Mouse (Mus musculus) heart, embryonic 13.5 days (tissue): ENCODE results near the gene Slc47a2. TPM values are rescaled to one million over a fixed set of nuclear protein-coding genes. Genes with fewer than 3 reads are reported as not detected.
A peak's percentile ranks its signal among the peaks of the same experiment; 100 is the strongest.

Experiments
- ATAC-seq: fragments of 200-750 bp; cut with Nextera tagmentation; 2 replicates; pipeline ENCODE4 v1.8.0; 2017; ENCODE audit warnings: moderate TSS enrichment; ENCODE audit not compliant: insufficient number of reproducible peaks, low FRiP score, low TSS enrichment; ENCODE audit errors: extremely low read depth
- H3K27ac ChIP-seq: fragments of 300-500 bp; sonication (generic); replicated peaks from 2 replicates; pipeline ENCODE4 v1.5.1; 2015; ENCODE audit warnings: moderate library complexity, mild to moderate bottlenecking, inconsistent platforms
- H3K27me3 ChIP-seq: fragments of 300-500 bp; sonication (generic); replicated peaks from 2 replicates; pipeline ENCODE4 v1.6.1; 2015; ENCODE audit warnings: mild to moderate bottlenecking, inconsistent platforms
- H3K36me3 ChIP-seq: fragments of 300-500 bp; sonication (generic); 2 replicates; pipeline ENCODE4 v1.6.1; 2015; ENCODE audit warnings: mild to moderate bottlenecking, inconsistent platforms
- H3K4me1 ChIP-seq: fragments of 300-500 bp; sonication (generic); 2 replicates; pipeline ENCODE4 v1.6.1; 2015; ENCODE audit warnings: inconsistent platforms
- H3K4me2 ChIP-seq: fragments of 300-500 bp; sonication (generic); 2 replicates; pipeline ENCODE4 v1.6.1; 2015; ENCODE audit warnings: inconsistent platforms, mild to moderate bottlenecking, moderate library complexity
- H3K4me3 ChIP-seq: fragments of 300-500 bp; sonication (generic); 2 replicates; pipeline ENCODE4 v1.5.1; 2015; ENCODE audit warnings: moderate library complexity, mild to moderate bottlenecking, inconsistent platforms
- H3K9ac ChIP-seq: fragments of 300-500 bp; sonication (generic); 2 replicates; pipeline ENCODE4 v1.6.1; 2015; ENCODE audit warnings: inconsistent platforms, mild to moderate bottlenecking, moderate library complexity
- H3K9me3 ChIP-seq: fragments of 300-500 bp; sonication (generic); 2 replicates; pipeline ENCODE4 v1.6.1; 2016; ENCODE audit warnings: inconsistent platforms
- WGBS: fragments of 180-500 bp; shearing (Covaris S2); methylation state at CpG from one replicate; pipeline ENCODE4 v1.1.7; 2015; ENCODE audit warnings: mixed read lengths; 5-methylcytosine and 5-hydroxymethylcytosine counted together
- polyA plus RNA-seq: library from polyadenylated mRNA; unstranded; fragments of >200 nt; fragmentation: Nextera tagmentation; extraction: Ambion mirVana; gene quantifications from 2 replicates; pipeline ENCODE4 v1.2.1, GENCODE M21; 2015

Slc47a2 gene
- polyA plus RNA-seq, 1 experiment from 2014 or later: not detected

DNA sequence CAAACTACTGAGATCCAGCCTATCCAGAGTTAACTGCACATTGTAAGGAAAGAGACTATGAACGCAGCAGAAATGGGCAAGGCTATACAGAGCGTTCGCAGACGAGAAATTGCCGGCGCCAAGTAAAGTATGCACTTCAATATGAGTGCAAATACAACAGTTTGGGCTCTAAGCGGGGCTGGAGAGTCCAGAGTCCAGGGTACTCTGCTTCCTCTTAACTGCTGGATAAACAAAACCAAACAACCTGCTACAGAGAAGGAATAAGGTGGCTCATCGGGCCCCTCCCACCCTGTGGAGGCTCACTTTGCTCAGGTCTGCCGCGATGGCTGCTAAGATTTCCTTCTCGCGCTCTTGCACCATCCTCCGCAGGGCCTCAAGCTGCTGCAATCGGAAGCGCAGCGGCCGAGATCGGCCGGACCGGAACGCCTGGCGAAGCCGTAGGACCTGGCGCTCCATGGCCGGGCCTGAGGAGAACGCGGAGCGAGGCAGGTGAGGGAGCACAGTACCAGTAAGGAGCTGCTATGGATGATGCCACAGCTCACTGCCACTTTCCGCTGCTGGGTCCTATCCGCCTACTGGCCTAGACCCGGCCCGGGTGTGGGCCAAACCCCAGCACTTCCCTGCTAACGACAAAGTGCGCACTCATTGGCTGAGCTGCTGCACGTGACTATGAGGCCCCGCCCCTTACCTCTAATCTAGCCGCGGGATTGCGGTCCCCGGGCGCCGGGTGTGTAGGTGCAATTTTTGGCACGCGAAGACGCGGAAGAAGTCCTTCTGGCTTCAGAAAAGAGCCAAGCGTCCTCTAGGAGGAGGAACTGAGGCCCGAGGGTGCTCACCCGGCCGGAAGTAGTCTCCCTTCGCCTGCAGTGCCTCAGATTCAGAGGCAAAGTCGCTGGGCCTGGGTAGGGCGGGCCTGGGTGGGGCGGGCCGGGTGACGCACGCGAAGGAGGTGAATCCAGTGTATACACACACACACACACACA lies 75.8 kb downstream of the Slc47a2 start, which contains the start of gene Aldh3a2:
Aldh3a2 (minus strand) TSS at position 914 of the 983 bp plus-strand sequence.
- Histone ChIP-seq H3K27me3 (no peaks in the 10 kb centered on the region), H3K4me1 (peaks cover 11% of the 10 kb centered on the region), H3K9me3 (no peaks in the 10 kb centered on the region), H3K27ac (peak within 1 kb of the TSS; percentile 90), H3K4me2 (peak within 1 kb of the TSS; percentile 75), H3K4me3 (peak within 1 kb of the TSS; percentile 66), H3K9ac (peak within 1 kb of the TSS; percentile 89), H3K36me3 (peaks cover 32% of the 10 kb centered on the region)
- under 1% methylated on average over 57 of the region's 58 CpGs for WGBS
- ATAC-seq: peak; percentile 97

DNA sequence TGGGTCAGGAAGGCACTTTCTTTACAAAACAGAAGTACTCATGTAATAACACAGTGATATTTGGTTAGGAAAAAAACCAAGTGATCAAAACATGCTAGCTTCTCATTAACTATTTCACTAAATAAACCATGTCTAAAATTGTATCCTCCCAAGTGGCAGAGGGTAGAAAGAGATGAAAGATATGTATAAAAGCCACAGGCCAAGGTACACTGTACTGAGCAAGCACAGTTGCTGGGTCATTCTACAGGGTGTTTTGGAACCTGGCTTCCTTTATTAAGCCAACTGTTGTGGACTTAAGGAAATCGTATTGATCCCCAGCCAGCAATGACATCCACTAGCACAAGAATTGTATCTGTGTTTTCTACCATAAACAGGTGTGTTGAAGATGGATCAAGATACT lies 78.8 kb downstream of the Slc47a2 start:
- Histone ChIP-seq H3K4me2 (no peak overlapping the region), H3K4me1 (peaks cover 11% of the 10 kb centered on the region), H3K27ac (no peak overlapping the region), H3K27me3 (no peaks in the 10 kb centered on the region), H3K9me3 (peaks cover 6% of the 10 kb centered on the region; the same call in 1 of the 2 replicates), H3K9ac (no peak overlapping the region), H3K36me3 (peaks cover 56% of the 10 kb centered on the region), H3K4me3 (no peak overlapping the region)
- WGBS: 85% methylated on average over 1 of the region's 1 CpGs
- ATAC-seq: no peak

DNA sequence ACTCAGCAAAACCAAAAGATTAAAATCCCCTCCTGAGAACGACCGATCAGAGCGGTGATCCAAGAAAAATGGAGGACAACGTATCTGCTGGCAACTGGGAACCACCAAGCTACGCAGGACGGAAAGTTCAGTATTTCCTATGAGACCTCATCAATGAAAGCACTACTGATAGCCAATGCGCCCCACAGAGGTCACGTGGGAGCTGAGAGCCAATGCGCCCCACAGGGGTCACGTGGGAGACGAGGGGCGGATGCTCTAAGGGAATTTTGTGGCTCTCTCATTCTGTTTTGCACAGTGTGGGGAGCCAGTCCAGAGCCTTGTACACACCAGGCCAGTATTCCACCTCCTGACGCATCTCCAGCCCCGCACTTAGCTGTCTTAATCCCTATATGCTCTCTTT lies 80.1 kb downstream of the Slc47a2 start:
- H3K9me3 ChIP-seq: peaks cover 6% of the 10 kb centered on the region; the same call in 1 of the 2 replicates
- no peak overlapping the region for H3K4me2 ChIP-seq
- no peaks in the 10 kb centered on the region for H3K27me3 ChIP-seq
- H3K4me1 ChIP-seq: peaks cover 14% of the 10 kb centered on the region
- H3K27ac ChIP-seq: no peak overlapping the region
- H3K9ac ChIP-seq: no peak overlapping the region
- peaks cover 70% of the 10 kb centered on the region for H3K36me3 ChIP-seq
- 93% methylated on average over 14 of the region's 14 CpGs for WGBS
- H3K4me3 ChIP-seq: no peak overlapping the region
- ATAC-seq: no peak

DNA sequence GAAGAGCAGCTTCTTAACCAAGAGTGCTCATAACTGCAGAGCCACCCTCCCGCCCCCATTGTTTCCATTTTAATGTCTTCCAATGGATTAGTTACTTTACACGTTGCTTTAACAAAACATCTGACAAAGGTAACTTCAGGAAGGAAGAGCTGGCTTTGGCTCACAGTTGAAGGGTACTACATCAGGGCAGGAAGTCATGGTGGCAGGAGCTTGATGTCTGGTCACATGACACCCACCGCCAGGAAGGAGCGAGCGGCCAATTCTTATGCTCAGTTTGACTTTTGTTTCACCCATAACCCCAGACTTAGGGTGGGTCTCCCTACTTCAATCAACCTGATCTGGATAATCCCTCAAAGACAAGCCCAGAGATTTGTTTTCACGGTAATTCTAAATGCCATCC lies 83.6 kb downstream of the Slc47a2 start:
- peaks cover 91% of the 10 kb centered on the region for H3K36me3 ChIP-seq

DNA sequence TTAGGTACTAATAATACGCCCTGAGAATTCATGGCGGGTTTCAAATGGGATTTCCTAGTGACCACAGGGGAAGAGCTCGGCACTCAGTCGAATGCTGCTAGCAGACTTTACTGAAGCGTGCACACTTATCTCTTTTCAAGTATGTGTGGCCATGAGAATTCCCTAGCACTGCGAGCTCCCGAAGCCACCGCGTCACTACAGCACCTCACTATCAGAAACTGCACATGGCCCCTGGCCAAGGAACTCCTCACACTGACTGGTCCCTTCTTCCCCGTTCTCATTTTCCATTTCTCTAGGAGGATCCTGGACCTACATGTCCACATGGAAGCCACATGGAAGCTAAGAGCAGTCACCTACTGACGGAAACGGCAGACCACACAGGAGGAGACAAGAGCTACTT lies 89.9 kb downstream of the Slc47a2 start:
- no peak for ATAC-seq

More for the DNA sequence above, 83.6 kb downstream of the Slc47a2 start:
- no peak overlapping the region for H3K9ac ChIP-seq
- peaks cover 6% of the 10 kb centered on the region; the same call in 1 of the 2 replicates for H3K9me3 ChIP-seq
- no peak overlapping the region for H3K4me2 ChIP-seq
- WGBS: 89% methylated on average over 6 of the region's 6 CpGs
- no peak overlapping the region for H3K27ac ChIP-seq
- ATAC-seq: no peak
- H3K27me3 ChIP-seq: no peaks in the 10 kb centered on the region
- H3K4me1 ChIP-seq: peaks cover 9% of the 10 kb centered on the region
- no peak overlapping the region for H3K4me3 ChIP-seq

DNA sequence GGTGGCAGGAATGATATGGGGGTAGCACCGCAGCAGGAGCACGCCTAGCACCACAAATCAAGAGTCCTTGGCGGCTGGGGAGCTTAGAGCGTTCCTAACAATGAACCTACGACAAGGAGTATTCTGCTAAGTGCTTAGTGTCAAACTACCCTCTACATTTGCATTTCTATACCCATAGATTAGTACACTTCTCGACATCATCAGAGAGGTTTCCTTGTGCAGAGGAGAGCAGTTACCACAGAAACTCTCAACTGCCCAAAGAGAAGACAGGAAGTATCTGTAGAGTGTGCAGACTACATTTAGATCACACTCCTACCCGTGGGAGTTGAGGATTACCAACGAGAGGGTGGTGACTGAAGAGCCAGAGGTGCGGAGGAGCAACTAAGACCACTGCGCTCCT lies 90.9 kb downstream of the Slc47a2 start:
- Histone ChIP-seq H3K9me3 (no peaks in the 10 kb centered on the region), H3K27ac (no peak overlapping the region), H3K4me2 (no peak overlapping the region), H3K36me3 (peaks cover 82% of the 10 kb centered on the region), H3K4me1 (peaks cover 18% of the 10 kb centered on the region), H3K9ac (no peak overlapping the region), H3K4me3 (no peak overlapping the region), H3K27me3 (no peaks in the 10 kb centered on the region)
- ATAC-seq: no peak
- WGBS: 71% methylated on average over 10 of the region's 10 CpGs

More for the DNA sequence above, 89.9 kb downstream of the Slc47a2 start:
- H3K27me3 ChIP-seq: no peaks in the 10 kb centered on the region
- H3K4me2 ChIP-seq: peak overlapping the region; percentile 43
- H3K9ac ChIP-seq: no peak overlapping the region
- peaks cover 85% of the 10 kb centered on the region for H3K36me3 ChIP-seq
- WGBS: 34% methylated on average over 12 of the region's 12 CpGs
- H3K27ac ChIP-seq: peak overlapping the region; percentile 33; the same call in 1 of the 2 replicates
- H3K4me3 ChIP-seq: no peak overlapping the region
- no peaks in the 10 kb centered on the region for H3K9me3 ChIP-seq
- peaks cover 25% of the 10 kb centered on the region for H3K4me1 ChIP-seq

Other genes starting within 250 kb of the Slc47a2 start
- gene Tnfrsf13b, start 216.1 kb downstream of the Slc47a2 start, polyA plus RNA-seq: 1.6 and 2.4 TPM in 2 replicates
- 69.9 and 76.1 TPM in 2 replicates for gene Usp22, start 167.8 kb downstream of the Slc47a2 start, polyA plus RNA-seq
- gene Aldh3a1, start 135.3 kb downstream of the Slc47a2 start, polyA plus RNA-seq: 0.08 and 0.17 TPM in 2 replicates
- gene Aldh3a2, start 75.4 kb downstream of the Slc47a2 start, polyA plus RNA-seq: 26.0 and 26.9 TPM in 2 replicates
- gene Slc47a1, start 35.5 kb upstream of the Slc47a2 start, polyA plus RNA-seq: 24.6 and 28.9 TPM in 2 replicates
- gene Rnf112, start 111.3 kb upstream of the Slc47a2 start, polyA plus RNA-seq: 0.33 and 0.52 TPM in 2 replicates
- gene Mfap4, start 142.6 kb upstream of the Slc47a2 start, polyA plus RNA-seq: 114 and 126 TPM in 2 replicates
- gene Mapk7, start 151.5 kb upstream of the Slc47a2 start, polyA plus RNA-seq: 28.8 and 29.6 TPM in 2 replicates
- 13.6 and 14.2 TPM in 2 replicates for gene B9d1, start 162.3 kb upstream of the Slc47a2 start, polyA plus RNA-seq
- 19.8 and 20.5 TPM in 2 replicates for gene Epn2, start 236.8 kb upstream of the Slc47a2 start, polyA plus RNA-seq